Mouse (Mus musculus): ENCODE measurements around the gene Pknox2.

GRCm38 (mm10) chr9:36864862-36865813 lies 282.1 kb downstream of the Pknox2 start:
- no peak for TF ChIP-seq CTCF (IDR thresholded peaks at IDR 0.05; ENCODE audit: control insufficient read depth, insufficient read depth, low read length)
- TF ChIP-seq POLR2A (IDR thresholded peaks at IDR 0.05; ENCODE audit: borderline replicate concordance, control insufficient read depth, low read depth, low read length), result no peak

Measured in bone marrow, adult 2 months (tissue).